Mouse (Mus musculus) bone marrow macrophage, adult 2 months (primary cell): ENCODE measurements around the gene Ahr.

Experiments used
- CTCF ChIP-seq: IDR thresholded peaks from 2 replicates; pipeline ENCODE4 v1.5.1; 2012; ENCODE audit warnings: low read depth, mild to moderate bottlenecking, low read length, moderate library complexity
- POLR2A ChIP-seq: IDR thresholded peaks from 2 replicates; pipeline ENCODE4 v1.6.1; 2012; ENCODE audit warnings: mild to moderate bottlenecking, low read depth, low read length, borderline replicate concordance

- TF ChIP-seq POLR2A (no peak), CTCF (no peak)
These were observed 31.3 kb downstream of the Ahr start for GRCm38 (mm10) chr12:35503586-35503985.
